Mouse (Mus musculus) intestine, embryonic 14.5 days (tissue): ENCODE results near the gene Rrp7a. TPM values are rescaled to one million over a fixed set of nuclear protein-coding genes. Genes with fewer than 3 reads are reported as not detected.

ENCODE experiments used
- ATAC-seq: fragments of 200-750 bp; cut with Nextera tagmentation; replicated peaks from 2 replicates; pipeline ENCODE4 v1.8.0; 2017; ENCODE audit warnings: low read depth, moderate number of reproducible peaks, moderate TSS enrichment, moderate library complexity; ENCODE audit not compliant: low FRiP score, low TSS enrichment
- DNase-seq: peaks from one replicate; pipeline ENCODE4 v3.0.0-alpha.2; 2018; ENCODE audit warnings: low spot score
- H3K27ac ChIP-seq: fragments of 300-500 bp; sonication (generic); 2 replicates; pipeline ENCODE4 v1.5.1; 2014; ENCODE audit warnings: low read depth, mild to moderate bottlenecking, control low read depth
- H3K27me3 ChIP-seq: fragments of 300-500 bp; sonication (generic); replicated peaks from 2 replicates; pipeline ENCODE4 v1.6.1; 2014; ENCODE audit warnings: low read length, control low read depth; ENCODE audit not compliant: control insufficient read depth, insufficient read depth
- H3K36me3 ChIP-seq: fragments of 300-500 bp; sonication (generic); 2 replicates; pipeline ENCODE4 v1.6.1; 2014; ENCODE audit warnings: low read length, control low read depth; ENCODE audit not compliant: control insufficient read depth, insufficient read depth
- H3K4me1 ChIP-seq: fragments of 300-500 bp; sonication (generic); replicated peaks from 2 replicates; pipeline ENCODE4 v1.6.1; 2014; ENCODE audit warnings: low read length, control low read depth, mixed read lengths; ENCODE audit not compliant: control insufficient read depth, insufficient read depth
- H3K4me2 ChIP-seq: fragments of 300-500 bp; sonication (generic); 2 replicates; pipeline ENCODE4 v1.6.1; 2014; ENCODE audit warnings: low read length
- H3K4me3 ChIP-seq: fragments of 300-500 bp; sonication (generic); 2 replicates; pipeline ENCODE4 v1.5.1; 2014; ENCODE audit warnings: low read depth, low read length, control low read depth, mixed read lengths
- H3K9ac ChIP-seq: fragments of 300-500 bp; sonication (generic); 2 replicates; pipeline ENCODE4 v1.6.1; 2014; ENCODE audit warnings: mild to moderate bottlenecking, low read length
- H3K9me3 ChIP-seq: fragments of 300-500 bp; sonication (generic); 2 replicates; pipeline ENCODE4 v1.6.1; 2016; ENCODE audit warnings: low read length, control low read depth; ENCODE audit not compliant: control insufficient read depth
- whole genome bisulfite sequencing: fragments of 180-500 bp; shearing (Covaris S2); extraction: QIAGEN DNeasy Blood & Tissue Kit; methylation state at CpG from one replicate; pipeline ENCODE4 v1.1.7; 2014; 5-methylcytosine and 5-hydroxymethylcytosine counted together
- polyA plus RNA-seq: library from polyadenylated mRNA; unstranded; fragments of >200 nt; fragmentation: Nextera tagmentation; extraction: Ambion mirVana; gene quantifications from 2 replicates; pipeline ENCODE4 v1.2.1, GENCODE M21; 2014

The Rrp7a gene
- polyA plus RNA-seq, 1 experiment from 2014 or later, result 60.7 TPM

- Histone ChIP-seq H3K4me2 (no peak overlapping the region), H3K9me3 (no peaks in the 10 kb centered on the region), H3K9ac (no peak overlapping the region), H3K4me1 (no peaks in the 10 kb centered on the region), H3K27me3 (no peaks in the 10 kb centered on the region), H3K36me3 (peaks cover 41% of the 10 kb centered on the region), H3K4me3 (no peak overlapping the region), H3K27ac (no peak overlapping the region)
- DNase-seq (no peak), ATAC-seq (no peak)
- 93% methylated on average over 9 of the region's 9 CpGs for WGBS
Measured at GRCm38 (mm10) chr15:83159823-83160222, 37.2 kb upstream of the Rrp7a start.

GRCm38 (mm10) chr15:83158587-83159160 is 36.1 kb upstream of the Rrp7a start:
- 91% methylated on average over 7 of the region's 7 CpGs for WGBS

GRCm38 (mm10) chr15:83157667-83158064 is 35.1 kb upstream of the Rrp7a start:
- H3K9ac ChIP-seq, result no peak overlapping the region
- no peak for ATAC-seq
- 93% methylated on average over 6 of the region's 6 CpGs for WGBS
- H3K4me1 ChIP-seq, result no peaks in the 10 kb centered on the region
- no peaks in the 10 kb centered on the region for H3K9me3 ChIP-seq
- no peak overlapping the region for H3K4me3 ChIP-seq
- H3K36me3 ChIP-seq, result peaks cover 50% of the 10 kb centered on the region
- H3K27me3 ChIP-seq, result no peaks in the 10 kb centered on the region
- no peak overlapping the region for H3K27ac ChIP-seq
- no peak overlapping the region for H3K4me2 ChIP-seq
- no peak for DNase-seq

More at GRCm38 (mm10) chr15:83158587-83159160, 36.1 kb upstream of the Rrp7a start:
- Histone ChIP-seq H3K4me2 (no peak overlapping the region), H3K9ac (no peak overlapping the region), H3K36me3 (peaks cover 47% of the 10 kb centered on the region), H3K27ac (no peak overlapping the region), H3K27me3 (no peaks in the 10 kb centered on the region), H3K4me3 (no peak overlapping the region), H3K4me1 (no peaks in the 10 kb centered on the region), H3K9me3 (no peaks in the 10 kb centered on the region)
- DNase-seq (no peak), ATAC-seq (no peak)

- Histone ChIP-seq H3K27ac (no peak overlapping the region), H3K4me1 (no peaks in the 10 kb centered on the region), H3K4me2 (no peak overlapping the region), H3K27me3 (no peaks in the 10 kb centered on the region), H3K4me3 (no peak overlapping the region), H3K9ac (no peak overlapping the region), H3K36me3 (peaks cover 50% of the 10 kb centered on the region), H3K9me3 (no peaks in the 10 kb centered on the region)
- DNase-seq (peak; percentile 78), ATAC-seq (no peak)
- 74% methylated on average over 11 of the region's 11 CpGs for WGBS
Measured at GRCm38 (mm10) chr15:83156929-83157666, 34.5 kb upstream of the Rrp7a start.

DNA sequence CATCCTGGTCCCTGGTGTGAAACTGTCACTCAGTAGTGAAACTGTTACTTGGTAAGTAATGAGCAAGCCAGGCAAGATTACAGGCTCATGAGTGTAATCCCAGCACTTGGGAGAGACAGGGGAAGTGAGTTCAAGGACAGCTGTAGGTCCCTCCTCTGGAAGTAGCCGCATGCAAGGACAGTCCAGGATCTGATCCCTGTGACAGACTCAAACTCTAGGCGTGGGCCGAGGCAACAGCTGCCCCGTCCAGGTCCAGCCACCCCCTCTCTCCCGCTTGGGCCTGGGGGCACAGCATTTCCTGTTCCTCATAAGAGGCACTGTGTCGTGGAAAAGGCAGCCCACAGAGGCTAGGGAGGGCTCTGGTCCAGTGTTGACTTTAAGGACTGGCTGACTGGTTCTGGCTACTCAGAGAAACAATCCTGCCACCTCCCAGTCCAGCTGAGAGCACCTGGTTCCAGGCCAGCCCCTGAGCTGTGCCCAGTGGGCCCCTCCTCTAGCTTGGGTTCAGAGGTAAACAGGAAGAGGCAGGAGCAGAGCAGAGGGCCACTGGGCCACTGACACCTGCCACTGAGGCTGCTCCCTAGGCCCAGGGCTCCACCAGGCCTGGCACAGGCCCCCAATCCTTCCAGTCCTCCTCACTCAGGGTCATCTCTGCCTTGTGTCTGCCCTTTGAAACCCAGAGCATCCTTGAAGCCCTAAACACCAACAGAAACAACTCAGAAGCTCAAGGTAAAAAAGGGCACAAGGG is 33.2 kb upstream of the Rrp7a start:
- no peak overlapping the region for H3K9ac ChIP-seq
- no peaks in the 10 kb centered on the region for H3K27me3 ChIP-seq
- WGBS, result 63% methylated on average over 6 of the region's 6 CpGs
- no peaks in the 10 kb centered on the region for H3K9me3 ChIP-seq
- no peak overlapping the region for H3K4me3 ChIP-seq
- no peak for ATAC-seq
- DNase-seq, result no peak
- no peaks in the 10 kb centered on the region for H3K4me1 ChIP-seq
- H3K36me3 ChIP-seq, result peaks cover 43% of the 10 kb centered on the region
- no peak overlapping the region for H3K27ac ChIP-seq
- no peak overlapping the region for H3K4me2 ChIP-seq

DNA sequence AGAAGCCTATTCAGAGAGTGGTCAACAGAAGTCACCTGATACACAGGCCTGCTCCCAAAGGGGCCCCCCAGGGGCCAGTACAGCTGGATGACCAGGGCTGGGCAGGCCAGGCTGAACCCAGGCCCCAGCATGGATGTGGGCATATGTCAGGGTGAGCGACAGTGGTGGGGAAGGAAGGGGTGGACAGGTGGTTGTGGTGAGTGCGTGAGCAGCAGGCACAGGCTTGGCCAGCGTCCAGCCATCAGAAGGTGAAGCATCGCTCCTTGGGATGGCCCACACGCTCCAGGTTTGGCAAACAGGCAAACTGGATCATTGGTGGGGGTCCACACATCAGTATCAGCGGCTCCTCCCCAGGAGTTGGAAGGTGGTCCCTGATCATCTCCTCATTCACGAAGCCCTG is 31.7 kb upstream of the Rrp7a start:
- Histone ChIP-seq H3K9me3 (no peaks in the 10 kb centered on the region), H3K4me3 (no peak overlapping the region), H3K27me3 (no peaks in the 10 kb centered on the region), H3K4me1 (peaks cover 4% of the 10 kb centered on the region; the same call in 1 of the 2 replicates), H3K27ac (no peak overlapping the region), H3K4me2 (no peak overlapping the region), H3K9ac (no peak overlapping the region), H3K36me3 (peaks cover 28% of the 10 kb centered on the region)
- DNase-seq, result no peak
- 90% methylated on average over 7 of the region's 7 CpGs for WGBS
- no peak for ATAC-seq

- DNase-seq (no peak), ATAC-seq (no peak)
- peaks cover 19% of the 10 kb centered on the region for H3K36me3 ChIP-seq
- H3K9me3 ChIP-seq, result no peaks in the 10 kb centered on the region
- no peak overlapping the region for H3K4me3 ChIP-seq
- H3K4me2 ChIP-seq, result no peak overlapping the region
- no peaks in the 10 kb centered on the region for H3K27me3 ChIP-seq
- peaks cover 8% of the 10 kb centered on the region for H3K4me1 ChIP-seq
- H3K9ac ChIP-seq, result no peak overlapping the region
- H3K27ac ChIP-seq, result no peak overlapping the region
- WGBS, result 85% methylated on average over 4 of the region's 4 CpGs
Measured at GRCm38 (mm10) chr15:83150694-83151093, 28.1 kb upstream of the Rrp7a start.

GRCm38 (mm10) chr15:83150073-83150442 is 27.5 kb upstream of the Rrp7a start:
- H3K4me2 ChIP-seq, result peak overlapping the region; percentile 40
- H3K4me3 ChIP-seq, result peak overlapping the region; percentile 24
- peaks cover 19% of the 10 kb centered on the region for H3K36me3 ChIP-seq
- ATAC-seq (no peak), DNase-seq (no peak)
- peak overlapping the region; percentile 1 for H3K9ac ChIP-seq
- peak overlapping the region; percentile 95 for H3K27ac ChIP-seq
- H3K9me3 ChIP-seq, result no peaks in the 10 kb centered on the region
- H3K27me3 ChIP-seq, result no peaks in the 10 kb centered on the region
- peaks cover 8% of the 10 kb centered on the region for H3K4me1 ChIP-seq
- 18% methylated on average over 3 of the region's 3 CpGs for WGBS
